Mouse (Mus musculus) heart, adult 2 months (tissue): ENCODE measurements around the gene Nup98. TPM values are rescaled to one million over a fixed set of nuclear protein-coding genes. Genes with fewer than 3 reads are reported as not detected.

Source experiments
- DNase-seq, 2 experiments: peaks; one replicate each; pipeline ENCODE4 v3.0.0; 2021
- H3K27ac ChIP-seq: fragments of 200-600 bp; 2 replicates; pipeline ENCODE4 v1.8.1; 2022
- H3K27me3 ChIP-seq: fragments of 200-500 bp; 2 replicates; pipeline ENCODE4 v1.6.1; 2012; ENCODE audit warnings: mild to moderate bottlenecking, low read length, inconsistent platforms, mixed read lengths; ENCODE audit not compliant: control insufficient read depth, insufficient read depth
- H3K36me3 ChIP-seq: fragments of 200-500 bp; 2 replicates; pipeline ENCODE4 v1.6.1; 2012; ENCODE audit warnings: low read length, inconsistent platforms; ENCODE audit not compliant: control insufficient read depth, insufficient read depth
- H3K4me1 ChIP-seq: fragments of 200-500 bp; 2 replicates; pipeline ENCODE4 v1.6.1; 2011; ENCODE audit warnings: low read length; ENCODE audit not compliant: control insufficient read depth, insufficient read depth
- H3K4me3 ChIP-seq: fragments of 200-600 bp; 2 replicates; pipeline ENCODE4 v1.8.1; 2022
- H3K79me2 ChIP-seq: fragments of 200-500 bp; replicated peaks from 2 replicates; pipeline ENCODE4 v1.6.1; 2012; ENCODE audit warnings: mild to moderate bottlenecking, inconsistent platforms, low read length, moderate library complexity, mixed read lengths; ENCODE audit not compliant: control insufficient read depth, insufficient read depth
- H3K9ac ChIP-seq: fragments of 200-500 bp; 2 replicates; pipeline ENCODE4 v1.6.1; 2012; ENCODE audit warnings: low read depth, mild to moderate bottlenecking, control low read depth, inconsistent platforms, low read length, mixed read lengths
- CTCF ChIP-seq: fragments of 200-600 bp; IDR thresholded peaks from 2 replicates; pipeline ENCODE4 v1.8.1; 2022; ENCODE audit warnings: antibody characterized with exemption, mild to moderate bottlenecking, moderate library complexity
- EP300 ChIP-seq: fragments of 200-500 bp; IDR thresholded peaks from 2 replicates; pipeline ENCODE4 v1.6.1; 2011; ENCODE audit warnings: low read depth, low read length, control low read depth; ENCODE audit not compliant: insufficient read depth
- POLR2A ChIP-seq: fragments of 200-500 bp; IDR thresholded peaks from 2 replicates; pipeline ENCODE4 v1.6.1; 2011; ENCODE audit warnings: mild to moderate bottlenecking, low read depth, low read length, control low read depth; ENCODE audit not compliant: insufficient read depth
- WGBS: fragments of 180-500 bp; shearing (Covaris S2); methylation state at CpG from one replicate; pipeline ENCODE4 v1.1.7; 2018; 5-methylcytosine and 5-hydroxymethylcytosine counted together
- intact Hi-C: fragments of 180-260 bp; cut with DNase I; formaldehyde crosslinking; loops from one replicate; pipeline ENCODE4 v1.15.1; 2025
- polyA plus RNA-seq: library from polyadenylated mRNA; depleted of rRNA; stranded (reverse); fragments of >200 nt; gene quantifications from 2 replicates; pipeline ENCODE4 v1.2.3, GENCODE M21; 2012
- total RNA-seq, 2 experiments: library from RNA; stranded (reverse); gene quantifications; 2 replicates each; pipeline ENCODE4 v1.2.3; 2021

Gene Nup98
- total and polyA plus RNA-seq, 3 experiments: 9.9 to 32.9 (median 31.9) TPM

- DNase-seq: peak in 1 of 2 experiments; percentile 57
- peak overlapping the region; percentile 77 for H3K27ac ChIP-seq
- intact Hi-C loops: no loop called here
Observed at GRCm38 (mm10) chr7:102246956-102247797, 37.2 kb upstream of the Nup98 start.

GRCm38 (mm10) chr7:102246265-102246664, 36.3 kb upstream of the Nup98 start:
- Histone ChIP-seq H3K36me3 (peaks cover 9% of the 10 kb centered on the region), H3K9ac (peak overlapping the region; percentile 23; the same call in 1 of the 2 replicates), H3K27ac (peak overlapping the region; percentile 77), H3K79me2 (peaks cover 2% of the 10 kb centered on the region), H3K4me1 (peaks cover 38% of the 10 kb centered on the region), H3K27me3 (no peaks in the 10 kb centered on the region), H3K4me3 (0 out of 2 replicates have a peak overlapping the region, but pooled peaks have one; percentile 6)
- intact Hi-C loops: no loop called here
- DNase-seq: no peak
- TF ChIP-seq POLR2A (no peak), CTCF (no peak), EP300 (no peak)
- 54% methylated on average over 6 of the region's 6 CpGs for WGBS

More at GRCm38 (mm10) chr7:102246956-102247797, 37.2 kb upstream of the Nup98 start:
- Histone ChIP-seq H3K36me3 (peaks cover 9% of the 10 kb centered on the region), H3K27me3 (no peaks in the 10 kb centered on the region), H3K9ac (peak overlapping the region; percentile 52), H3K4me3 (peak overlapping the region; percentile 78), H3K79me2 (peaks cover 2% of the 10 kb centered on the region), H3K4me1 (peaks cover 36% of the 10 kb centered on the region)
- WGBS: 38% methylated on average over 12 of the region's 12 CpGs
- TF ChIP-seq EP300: no peak
- TF ChIP-seq POLR2A: no peak

GRCm38 (mm10) chr7:102245775-102246174, 35.8 kb upstream of the Nup98 start:
- peak overlapping the region; percentile 77 for H3K27ac ChIP-seq
- H3K4me3 ChIP-seq: no peak overlapping the region; the same call in 1 of the 2 replicates
- WGBS: 11% methylated on average over 1 of the region's 1 CpGs
- H3K36me3 ChIP-seq: peaks cover 9% of the 10 kb centered on the region
- peaks cover 2% of the 10 kb centered on the region for H3K79me2 ChIP-seq
- TF ChIP-seq POLR2A (no peak), EP300 (no peak), CTCF (no peak)
- DNase-seq: peak; percentile 62 to 68
- peaks cover 38% of the 10 kb centered on the region for H3K4me1 ChIP-seq
- peak overlapping the region; percentile 27; the same call in 1 of the 2 replicates for H3K9ac ChIP-seq
- intact Hi-C loops: no loop called here
- no peaks in the 10 kb centered on the region for H3K27me3 ChIP-seq

- H3K36me3 ChIP-seq: peaks cover 9% of the 10 kb centered on the region
- H3K4me3 ChIP-seq: no peak overlapping the region
- H3K27ac ChIP-seq: peak overlapping the region; percentile 77
- TF ChIP-seq CTCF (no peak), EP300 (no peak), POLR2A (no peak)
- WGBS: 54% methylated on average over 3 of the region's 3 CpGs
- peaks cover 2% of the 10 kb centered on the region for H3K79me2 ChIP-seq
- peak; percentile 78 to 83 for DNase-seq
- intact Hi-C loops: no loop called here
- no peak overlapping the region for H3K9ac ChIP-seq
- H3K4me1 ChIP-seq: peaks cover 38% of the 10 kb centered on the region
- no peaks in the 10 kb centered on the region for H3K27me3 ChIP-seq
Observed at GRCm38 (mm10) chr7:102244782-102245535, 35.0 kb upstream of the Nup98 start.

- H3K4me3 ChIP-seq: no peak overlapping the region
- H3K27me3 ChIP-seq: no peaks in the 10 kb centered on the region
- intact Hi-C loops: loop anchor here (2.0 kb wide), 1 partner anchor 21 kb away; no protein-coding TSS in a partner anchor
- H3K4me1 ChIP-seq: peaks cover 38% of the 10 kb centered on the region
- H3K36me3 ChIP-seq: peaks cover 9% of the 10 kb centered on the region
- peak; percentile 58 to 60 for DNase-seq
- H3K79me2 ChIP-seq: peaks cover 2% of the 10 kb centered on the region
- H3K9ac ChIP-seq: no peak overlapping the region
- TF ChIP-seq EP300 (0 out of 2 replicates have a peak, but pooled peaks have one; percentile 18), POLR2A (no peak), CTCF (0 out of 2 replicates have a peak, but pooled peaks have one; percentile 2)
- WGBS: 61% methylated on average over 2 of the region's 2 CpGs
- peak overlapping the region; percentile 77 for H3K27ac ChIP-seq
Observed at GRCm38 (mm10) chr7:102243870-102244269, 33.9 kb upstream of the Nup98 start.
